In genomic region chr7:112337736-112338135, GRCm38 (mm10) we compare ENCODE assay signal across 23 mouse cellular contexts.
DNase-seq lines count a peak whose midpoint lies in the region; TF ChIP-seq lines count a peak whose summit lies in the region.
"Had no signal": no experiment of that assay in that cellular context is flagged by ENCODE, and none has a peak within 500 bp of the region (broad histone marks: within the 10 kb centered on the region; RNA-seq: fewer than 3 reads in every experiment).

No protein-coding gene starts in this region.

- no peaks in the 10 kb centered on the region for H3K27me3 ChIP-seq in heart, embryonic 10.5 days (ENCODE audit: insufficient read depth, poor library complexity, severe bottlenecking)
- no peaks in the 10 kb centered on the region for H3K27me3 ChIP-seq in kidney, adult 2 months (replicated peaks; ENCODE audit: control insufficient read depth, insufficient read depth, low read length)
- H3K27me3 ChIP-seq: heart, embryonic 15.5 days; lung, embryonic 15.5 days; midbrain, embryonic 15.5 days had no signal

- no peak for TF ChIP-seq POLR2A in kidney, adult 2 months (IDR thresholded peaks at IDR 0.05; ENCODE audit: low read depth, low read length)

- peaks cover 95% of the 10 kb centered on the region for H3K36me3 ChIP-seq in heart, embryonic 10.5 days
- H3K36me3 ChIP-seq in kidney, adult 2 months (ENCODE audit: control insufficient read depth, insufficient read depth, low read length): no peaks in the 10 kb centered on the region
- H3K36me3 ChIP-seq: forebrain, embryonic 12.5 days; limb, embryonic 13.5 days; lung, embryonic 15.5 days; midbrain, embryonic 10.5 days; midbrain, embryonic 15.5 days had no signal

- no peak for TF ChIP-seq CTCF in kidney, adult 2 months (conservative IDR thresholded peaks at IDR 0.05; ENCODE audit: insufficient read depth, insufficient read length, low read depth, low read length)

- no peaks in the 10 kb centered on the region for H3K9me3 ChIP-seq in heart, embryonic 10.5 days
- H3K9me3 ChIP-seq: forebrain, embryonic 12.5 days; heart, embryonic 15.5 days; limb, embryonic 13.5 days; lung, embryonic 15.5 days; midbrain, embryonic 10.5 days; midbrain, embryonic 15.5 days had no signal

- H3K4me1 ChIP-seq in heart, embryonic 10.5 days: peaks cover 33% of the 10 kb centered on the region
- no peaks in the 10 kb centered on the region for H3K4me1 ChIP-seq in kidney, adult 2 months (ENCODE audit: control insufficient read depth, insufficient read depth, low read length)

- 83% methylated on average over 5 of the region's 5 CpGs for WGBS in heart, embryonic 10.5 days
- 67% methylated on average over 5 of the region's 5 CpGs for WGBS in kidney, adult 2 months

- no peak overlapping the region for H3K4me3 ChIP-seq in heart, embryonic 10.5 days
- H3K4me3 ChIP-seq in kidney, adult 2 months (ENCODE audit: insufficient read depth, low read depth, low read length): no peak overlapping the region
- H3K4me3 ChIP-seq: forebrain, embryonic 12.5 days; heart, embryonic 15.5 days; left cerebral cortex, adult 2 months; limb, embryonic 13.5 days; lung, embryonic 15.5 days; midbrain, embryonic 10.5 days; midbrain, embryonic 15.5 days had no signal

- H3K27ac ChIP-seq in heart, embryonic 10.5 days: peak overlapping the region; percentile 16; the same call in 1 of the 2 replicates
- no peak overlapping the region for H3K27ac ChIP-seq in kidney, adult 2 months (ENCODE audit: insufficient read depth, low read depth, low read length)
- H3K27ac ChIP-seq: forebrain, embryonic 12.5 days; hindbrain, embryonic 14.5 days; left cerebral cortex, adult 2 months; lung, embryonic 15.5 days; midbrain, embryonic 10.5 days; midbrain, embryonic 15.5 days had no signal

- DNase-seq in heart, embryonic 10.5 days (ENCODE audit: low spot score): no peak
- no peak for DNase-seq in heart, postnatal 4 days
- DNase-seq in kidney, adult 2 months: peak; percentile 27
- DNase-seq in kidney, adult 8-10 months: no peak
- DNase-seq in gastrocnemius, postnatal 25 days: peak; percentile 46
- DNase-seq in skeletal muscle tissue, adult 2 months (ENCODE audit: low read depth, low spot score): peak; percentile 54
- DNase-seq: adrenal gland, postnatal 36 days; B cell, adult 2 months; cerebellum, adult 18-20 months; cerebellum, postnatal 10 days; forebrain, postnatal 0 days; heart, adult 11 months; kidney, adult 18-20 months; kidney, postnatal 10 days; right cerebral cortex, adult 18-20 months had no signal

Comparison
In these comparisons a context has a peak if more than half of its experiments do, and no peak if none do; other contexts are left out.
1. DNase-seq: peak in kidney, adult 2 months (single experiment), gastrocnemius, postnatal 25 days (single experiment) and skeletal muscle tissue, adult 2 months (single experiment); none in heart, embryonic 10.5 days (single experiment), heart, postnatal 4 days (single experiment) and kidney, adult 8-10 months (0 of 2).